Mouse (Mus musculus) liver, embryonic 16.5 days (tissue): Measurements from ENCODE around the gene Rgma. TPM values are rescaled to one million over a fixed set of nuclear protein-coding genes. Genes with fewer than 3 reads are reported as not detected.
A peak's percentile ranks its signal among the peaks of the same experiment; 100 is the strongest.

Source experiments
- ATAC-seq: fragments of 200-750 bp; cut with Nextera tagmentation; 2 replicates; pipeline ENCODE4 v1.8.0; 2017; ENCODE audit warnings: low read depth, mild to moderate bottlenecking, moderate number of reproducible peaks, moderate library complexity
- H3K27ac ChIP-seq: fragments of 300-500 bp; sonication (generic); 2 replicates; pipeline ENCODE4 v1.5.1; 2014; ENCODE audit warnings: mild to moderate bottlenecking, low read length
- H3K27me3 ChIP-seq: fragments of 300-500 bp; sonication (generic); 2 replicates; pipeline ENCODE4 v1.6.1; 2014; ENCODE audit warnings: low read depth, low read length, mixed read lengths; ENCODE audit not compliant: control insufficient read depth, insufficient read depth
- H3K36me3 ChIP-seq: fragments of 300-500 bp; sonication (generic); 2 replicates; pipeline ENCODE4 v1.6.1; 2014; ENCODE audit warnings: mild to moderate bottlenecking; ENCODE audit not compliant: control insufficient read depth, insufficient read depth
- H3K4me1 ChIP-seq: fragments of 300-500 bp; sonication (generic); 2 replicates; pipeline ENCODE4 v1.6.1; 2014; ENCODE audit warnings: low read depth, low read length, mixed read lengths; ENCODE audit not compliant: control insufficient read depth
- H3K4me2 ChIP-seq: fragments of 300-500 bp; sonication (generic); 2 replicates; pipeline ENCODE4 v1.6.1; 2014; ENCODE audit warnings: low read depth, low read length, mixed read lengths
- H3K4me3 ChIP-seq: fragments of 300-500 bp; sonication (generic); 2 replicates; pipeline ENCODE4 v1.5.1; 2014; ENCODE audit warnings: low read depth, mild to moderate bottlenecking, low read length
- H3K9ac ChIP-seq: fragments of 300-500 bp; sonication (generic); 2 replicates; pipeline ENCODE4 v1.6.1; 2014; ENCODE audit warnings: low read depth, low read length
- H3K9me3 ChIP-seq: fragments of 300-500 bp; sonication (generic); replicated peaks from 2 replicates; pipeline ENCODE4 v1.6.1; 2016; ENCODE audit warnings: low read length; ENCODE audit not compliant: control insufficient read depth
- WGBS: fragments of 180-500 bp; shearing (Covaris S2); extraction: QIAGEN DNeasy Blood & Tissue Kit; methylation state at CpG from one replicate; pipeline ENCODE4 v1.1.7; 2014; ENCODE audit not compliant: insufficient replicate concordance; 5-methylcytosine and 5-hydroxymethylcytosine counted together
- polyA plus RNA-seq: library from polyadenylated mRNA; unstranded; fragments of >200 nt; fragmentation: Nextera tagmentation; extraction: Ambion mirVana; gene quantifications from 2 replicates; pipeline ENCODE4 v1.2.1, GENCODE M21; 2015

Gene Rgma
- polyA plus RNA-seq, 1 experiment from 2014 or later, result 0.19 TPM

GRCm38 (mm10) chr7:73365511-73365910 is 9.8 kb upstream of the Rgma start:
- no peak overlapping the region for H3K27ac ChIP-seq
- 61% methylated on average over 4 of the region's 4 CpGs for WGBS
- no peak for ATAC-seq
- H3K36me3 ChIP-seq, result no peaks in the 10 kb centered on the region
- H3K9me3 ChIP-seq, result no peaks in the 10 kb centered on the region
- H3K4me3 ChIP-seq, result no peak overlapping the region
- H3K4me1 ChIP-seq, result no peaks in the 10 kb centered on the region
- no peak overlapping the region for H3K9ac ChIP-seq
- H3K4me2 ChIP-seq, result no peak overlapping the region
- H3K27me3 ChIP-seq, result no peaks in the 10 kb centered on the region

GRCm38 (mm10) chr7:73365965-73366364 is 9.3 kb upstream of the Rgma start:
- H3K9me3 ChIP-seq, result no peaks in the 10 kb centered on the region
- no peak overlapping the region for H3K4me3 ChIP-seq
- peaks cover under 1% of the 10 kb centered on the region; the same call in 1 of the 2 replicates for H3K27me3 ChIP-seq
- no peaks in the 10 kb centered on the region for H3K4me1 ChIP-seq
- WGBS, result 71% methylated on average over 7 of the region's 7 CpGs
- H3K4me2 ChIP-seq, result no peak overlapping the region
- ATAC-seq, result no peak
- no peaks in the 10 kb centered on the region for H3K36me3 ChIP-seq
- H3K27ac ChIP-seq, result no peak overlapping the region
- no peak overlapping the region for H3K9ac ChIP-seq

GRCm38 (mm10) chr7:73367681-73368464 is 7.4 kb upstream of the Rgma start:
- Histone ChIP-seq H3K27me3 (peaks cover 16% of the 10 kb centered on the region), H3K9me3 (no peaks in the 10 kb centered on the region), H3K4me1 (no peaks in the 10 kb centered on the region), H3K9ac (no peak overlapping the region), H3K4me3 (no peak overlapping the region), H3K27ac (no peak overlapping the region), H3K36me3 (no peaks in the 10 kb centered on the region), H3K4me2 (no peak overlapping the region)
- no peak for ATAC-seq
- 70% methylated on average over 10 of the region's 10 CpGs for WGBS

- H3K4me3 ChIP-seq, result no peak overlapping the region
- no peak overlapping the region for H3K27ac ChIP-seq
- peaks cover 37% of the 10 kb centered on the region for H3K27me3 ChIP-seq
- H3K9ac ChIP-seq, result no peak overlapping the region
- ATAC-seq, result no peak
- no peaks in the 10 kb centered on the region for H3K4me1 ChIP-seq
- no peaks in the 10 kb centered on the region for H3K36me3 ChIP-seq
- no peaks in the 10 kb centered on the region for H3K9me3 ChIP-seq
- WGBS, result 30% methylated on average over 4 of the region's 4 CpGs
- no peak overlapping the region for H3K4me2 ChIP-seq
Measured at GRCm38 (mm10) chr7:73369992-73370391, 5.3 kb upstream of the Rgma start.

GRCm38 (mm10) chr7:73371587-73372321 is 3.6 kb upstream of the Rgma start:
- 20% methylated on average over 10 of the region's 10 CpGs for WGBS
- no peak overlapping the region for H3K9ac ChIP-seq
- no peak overlapping the region; the same call in 1 of the 2 replicates for H3K4me3 ChIP-seq
- peaks cover 54% of the 10 kb centered on the region for H3K27me3 ChIP-seq
- H3K27ac ChIP-seq, result no peak overlapping the region
- no peaks in the 10 kb centered on the region for H3K9me3 ChIP-seq
- H3K4me2 ChIP-seq, result peak overlapping the region; percentile 31; the same call in 1 of the 2 replicates
- peaks cover 8% of the 10 kb centered on the region for H3K4me1 ChIP-seq
- no peaks in the 10 kb centered on the region for H3K36me3 ChIP-seq
- no peak for ATAC-seq

GRCm38 (mm10) chr7:73372352-73372970 is 2.8 kb upstream of the Rgma start:
- peak overlapping the region; percentile 23 for H3K4me3 ChIP-seq
- H3K27me3 ChIP-seq, result peaks cover 61% of the 10 kb centered on the region
- H3K9ac ChIP-seq, result no peak overlapping the region
- no peak overlapping the region for H3K27ac ChIP-seq
- H3K4me1 ChIP-seq, result peaks cover 8% of the 10 kb centered on the region
- no peak for ATAC-seq
- H3K4me2 ChIP-seq, result peak overlapping the region; percentile 31
- no peaks in the 10 kb centered on the region for H3K9me3 ChIP-seq
- H3K36me3 ChIP-seq, result no peaks in the 10 kb centered on the region
- under 1% methylated on average over 29 of the region's 29 CpGs for WGBS

GRCm38 (mm10) chr7:73374727-73375126 is 582 bp upstream of the Rgma start:
- Histone ChIP-seq H3K36me3 (no peaks in the 10 kb centered on the region), H3K9me3 (no peaks in the 10 kb centered on the region), H3K4me1 (peaks cover 8% of the 10 kb centered on the region), H3K27me3 (peaks cover 64% of the 10 kb centered on the region), H3K9ac (no peak overlapping the region), H3K4me2 (peak overlapping the region; percentile 64), H3K4me3 (peak overlapping the region; percentile 43), H3K27ac (no peak overlapping the region)
- no peak for ATAC-seq
- WGBS, result 3% methylated on average over 14 of the region's 14 CpGs

- peak overlapping the region; percentile 43 for H3K4me3 ChIP-seq
- H3K4me2 ChIP-seq, result peak overlapping the region; percentile 64
- WGBS, result 2% methylated on average over 39 of the region's 39 CpGs
- peaks cover 8% of the 10 kb centered on the region for H3K4me1 ChIP-seq
- H3K27me3 ChIP-seq, result peaks cover 62% of the 10 kb centered on the region
- H3K9ac ChIP-seq, result no peak overlapping the region
- H3K36me3 ChIP-seq, result no peaks in the 10 kb centered on the region
- ATAC-seq, result no peak
- no peaks in the 10 kb centered on the region for H3K9me3 ChIP-seq
- no peak overlapping the region for H3K27ac ChIP-seq
Measured at GRCm38 (mm10) chr7:73376101-73377001, 1.0 kb downstream of the Rgma start.
